Mouse (Mus musculus): ENCODE measurements at regions not wholly inside any gene's neighbourhood (a gene's known extent, or its start where the extent isn't known, plus 50 kb on each side); places are given as distances from the start of the nearest gene placed in this dataset.

GRCm38 (mm10) chr6:6414654-6415610 is 163.5 kb downstream of the Sem1 start:
- H3K4me3 ChIP-seq (ENCODE audit: low read depth, low read length) = no peak overlapping the region
- 80% methylated on average over 9 of the region's 9 CpGs for WGBS (ENCODE audit: insufficient replicate concordance)
- H3K4me2 ChIP-seq = no peak overlapping the region
- no peak for ATAC-seq (replicated peaks; ENCODE audit: insufficient number of reproducible peaks, low FRiP score, low TSS enrichment)
- no peak overlapping the region for H3K9ac ChIP-seq (ENCODE audit: low read depth, low read length)
- no peak overlapping the region for H3K27ac ChIP-seq (ENCODE audit: low read depth, low read length)
- no peaks in the 10 kb centered on the region for H3K27me3 ChIP-seq (ENCODE audit: control insufficient read depth, insufficient read depth, low read length)
- H3K4me1 ChIP-seq (ENCODE audit: control insufficient read depth, insufficient read depth, low read length) = no peaks in the 10 kb centered on the region
- H3K36me3 ChIP-seq (ENCODE audit: control insufficient read depth, insufficient read depth, low read length) = no peaks in the 10 kb centered on the region
- H3K9me3 ChIP-seq (replicated peaks; ENCODE audit: control insufficient read depth, low read length) = no peaks in the 10 kb centered on the region

GRCm38 (mm10) chr6:6397997-6398396 is 180.5 kb downstream of the Sem1 start:
- no peak overlapping the region for H3K4me2 ChIP-seq
- no peak overlapping the region for H3K9ac ChIP-seq (ENCODE audit: low read depth, low read length)
- H3K27me3 ChIP-seq (ENCODE audit: control insufficient read depth, insufficient read depth, low read length) = no peaks in the 10 kb centered on the region
- 76% methylated on average over 3 of the region's 3 CpGs for WGBS (ENCODE audit: insufficient replicate concordance)
- no peak overlapping the region for H3K27ac ChIP-seq (ENCODE audit: low read depth, low read length)
- no peak for ATAC-seq (replicated peaks; ENCODE audit: insufficient number of reproducible peaks, low FRiP score, low TSS enrichment)
- no peak overlapping the region for H3K4me3 ChIP-seq (ENCODE audit: low read depth, low read length)
- no peaks in the 10 kb centered on the region for H3K9me3 ChIP-seq (replicated peaks; ENCODE audit: control insufficient read depth, low read length)
- H3K36me3 ChIP-seq (ENCODE audit: control insufficient read depth, insufficient read depth, low read length) = no peaks in the 10 kb centered on the region
- no peaks in the 10 kb centered on the region for H3K4me1 ChIP-seq (ENCODE audit: control insufficient read depth, insufficient read depth, low read length)

DNA sequence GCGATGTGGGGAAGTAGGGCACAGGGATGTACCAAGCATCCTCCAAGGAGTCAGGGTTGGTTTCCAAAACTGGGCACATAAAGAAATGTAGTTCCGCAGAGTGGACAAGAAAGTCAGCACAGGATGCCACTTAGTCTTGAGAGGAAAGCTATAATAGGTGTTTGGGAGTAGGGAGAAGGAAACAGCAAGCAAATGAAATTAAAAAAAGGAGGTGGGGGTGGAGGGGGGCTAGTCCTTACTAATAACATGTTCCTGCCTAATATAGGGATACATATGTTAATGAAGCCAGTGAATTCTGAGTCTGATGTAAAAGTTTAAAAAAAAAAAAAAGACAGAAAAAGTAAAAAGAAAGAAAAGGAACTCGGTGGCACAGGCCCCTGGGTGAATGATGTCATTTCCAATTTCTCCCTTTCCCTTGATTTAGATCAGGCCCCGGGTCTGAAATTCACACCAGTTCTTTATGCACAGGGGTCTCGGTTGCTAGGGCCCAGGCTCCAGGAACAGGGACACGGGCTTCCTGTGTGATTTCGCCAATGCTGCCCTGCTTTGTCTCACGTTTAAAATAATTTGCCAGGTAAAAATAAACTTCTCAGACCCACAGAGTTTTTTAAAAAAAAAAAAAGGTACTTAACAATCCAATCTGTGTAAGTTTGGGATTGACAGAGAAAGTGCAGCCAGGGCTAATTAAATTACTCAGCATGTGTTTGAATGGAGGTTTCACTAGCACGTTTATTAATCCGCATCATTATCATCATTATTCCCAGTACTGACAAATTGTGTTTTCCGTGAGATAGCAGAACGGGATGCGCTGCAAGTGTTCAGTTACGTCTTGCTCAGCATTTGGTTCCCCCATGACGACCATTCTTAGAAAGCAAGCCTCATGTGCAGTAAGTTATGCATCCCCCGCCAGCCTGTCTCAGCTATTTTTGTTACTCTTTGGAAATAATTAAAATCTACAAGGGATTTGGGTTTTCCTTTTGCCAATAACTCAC is 172.8 kb upstream of the Slc25a13 start:
- H3K4me2 ChIP-seq = no peak overlapping the region
- no peak for ATAC-seq (replicated peaks; ENCODE audit: insufficient number of reproducible peaks, low FRiP score, low TSS enrichment)
- WGBS (ENCODE audit: insufficient replicate concordance) = 73% methylated on average over 16 of the region's 16 CpGs
- no peak overlapping the region for H3K27ac ChIP-seq (ENCODE audit: low read depth, low read length)
- no peak overlapping the region for H3K9ac ChIP-seq (ENCODE audit: low read depth, low read length)
- no peaks in the 10 kb centered on the region for H3K27me3 ChIP-seq (ENCODE audit: control insufficient read depth, insufficient read depth, low read length)
- no peaks in the 10 kb centered on the region for H3K4me1 ChIP-seq (ENCODE audit: control insufficient read depth, insufficient read depth, low read length)
- H3K4me3 ChIP-seq (ENCODE audit: low read depth, low read length) = no peak overlapping the region
- H3K36me3 ChIP-seq (ENCODE audit: control insufficient read depth, insufficient read depth, low read length) = no peaks in the 10 kb centered on the region
- H3K9me3 ChIP-seq (replicated peaks; ENCODE audit: control insufficient read depth, low read length) = no peaks in the 10 kb centered on the region

DNA sequence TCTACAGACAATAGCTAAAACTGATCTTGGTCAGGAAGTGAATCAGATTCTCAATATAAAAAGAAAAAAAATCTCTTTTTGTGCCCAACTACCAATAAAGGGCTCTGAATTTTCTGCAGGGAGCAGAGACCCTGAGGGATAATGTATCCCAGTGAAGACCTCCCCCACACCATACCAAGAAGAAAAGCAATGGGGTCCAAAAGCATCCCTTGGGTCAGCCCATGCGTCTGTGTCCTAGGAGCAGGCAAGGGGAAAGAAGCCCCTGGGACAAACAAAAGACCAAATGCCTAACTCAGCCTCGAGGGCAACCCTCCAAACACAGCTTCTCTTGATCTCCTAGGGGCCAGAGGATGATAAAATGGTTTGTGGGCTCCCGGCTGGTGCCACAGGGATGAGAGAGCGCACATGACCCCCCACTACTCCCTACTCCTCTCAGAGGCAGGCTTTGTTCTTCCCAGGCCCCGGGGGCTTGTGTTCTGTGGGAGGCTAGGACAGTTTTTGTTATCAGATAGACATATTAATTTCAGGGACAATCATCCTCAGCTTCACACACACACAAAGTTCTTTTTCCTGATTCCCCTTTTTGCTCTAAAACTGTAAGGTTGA is 172.0 kb upstream of the Slc25a13 start:
- Histone ChIP-seq H3K27me3 (ENCODE audit: control insufficient read depth, insufficient read depth, low read length) (no peaks in the 10 kb centered on the region), H3K36me3 (ENCODE audit: control insufficient read depth, insufficient read depth, low read length) (no peaks in the 10 kb centered on the region), H3K9me3 (replicated peaks; ENCODE audit: control insufficient read depth, low read length) (no peaks in the 10 kb centered on the region), H3K27ac (ENCODE audit: low read depth, low read length) (no peak overlapping the region), H3K4me3 (ENCODE audit: low read depth, low read length) (no peak overlapping the region), H3K4me2 (no peak overlapping the region), H3K9ac (ENCODE audit: low read depth, low read length) (no peak overlapping the region), H3K4me1 (ENCODE audit: control insufficient read depth, insufficient read depth, low read length) (no peaks in the 10 kb centered on the region)
- no peak for ATAC-seq (replicated peaks; ENCODE audit: insufficient number of reproducible peaks, low FRiP score, low TSS enrichment)
- WGBS (ENCODE audit: insufficient replicate concordance) = 45% methylated on average over 5 of the region's 5 CpGs

DNA sequence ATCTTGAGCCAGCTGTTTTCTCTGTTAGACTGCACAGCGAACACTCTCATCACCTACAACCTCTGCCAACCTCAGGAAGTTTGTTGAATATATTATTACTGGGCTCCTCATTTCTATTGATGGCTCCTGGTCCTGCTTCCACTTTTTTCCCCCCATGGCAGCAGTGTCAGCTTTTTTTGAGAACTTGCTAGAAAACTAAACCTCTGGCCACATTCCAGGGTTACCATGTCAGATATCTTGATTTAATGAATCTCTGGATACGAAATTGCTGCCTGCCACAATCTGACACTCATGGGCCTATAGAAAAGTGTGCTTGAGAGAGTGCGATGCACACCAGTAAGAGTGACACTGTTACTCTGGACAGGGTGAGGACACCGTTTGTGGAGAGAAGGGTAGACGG is 170.6 kb upstream of the Slc25a13 start:
- H3K4me2 ChIP-seq = no peak overlapping the region
- 74% methylated on average over 5 of the region's 5 CpGs for WGBS (ENCODE audit: insufficient replicate concordance)
- H3K4me3 ChIP-seq (ENCODE audit: low read depth, low read length) = no peak overlapping the region
- H3K27me3 ChIP-seq (ENCODE audit: control insufficient read depth, insufficient read depth, low read length) = no peaks in the 10 kb centered on the region
- no peak overlapping the region for H3K9ac ChIP-seq (ENCODE audit: low read depth, low read length)
- H3K27ac ChIP-seq (ENCODE audit: low read depth, low read length) = no peak overlapping the region
- no peaks in the 10 kb centered on the region for H3K4me1 ChIP-seq (ENCODE audit: control insufficient read depth, insufficient read depth, low read length)
- ATAC-seq (replicated peaks; ENCODE audit: insufficient number of reproducible peaks, low FRiP score, low TSS enrichment) = no peak
- H3K36me3 ChIP-seq (ENCODE audit: control insufficient read depth, insufficient read depth, low read length) = no peaks in the 10 kb centered on the region
- H3K9me3 ChIP-seq (replicated peaks; ENCODE audit: control insufficient read depth, low read length) = no peaks in the 10 kb centered on the region

DNA sequence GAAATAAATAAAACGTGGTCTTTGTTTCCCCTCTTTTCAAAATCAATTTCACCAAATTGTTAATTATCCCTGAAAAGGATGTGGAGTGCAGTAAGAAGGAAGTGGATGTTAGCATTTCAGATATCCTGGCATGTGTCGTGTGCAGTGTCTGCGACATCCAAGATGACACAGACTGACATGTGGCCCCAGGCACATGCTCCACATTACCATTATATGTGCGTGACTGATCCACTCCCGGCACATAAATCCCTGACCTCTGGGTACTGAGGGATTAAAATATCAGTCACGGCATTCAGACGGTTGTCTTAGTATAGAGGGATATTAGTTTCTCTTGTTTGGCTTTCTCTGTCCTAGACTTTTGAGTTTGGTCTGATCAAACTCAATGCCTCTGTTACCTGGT is 168.0 kb upstream of the Slc25a13 start:
- WGBS (ENCODE audit: insufficient replicate concordance) = 78% methylated on average over 7 of the region's 7 CpGs
- ATAC-seq (replicated peaks; ENCODE audit: insufficient number of reproducible peaks, low FRiP score, low TSS enrichment) = no peak

GRCm38 (mm10) chr6:6384441-6384840 is 167.5 kb upstream of the Slc25a13 start:
- H3K4me2 ChIP-seq = no peak overlapping the region
- no peak overlapping the region for H3K27ac ChIP-seq (ENCODE audit: low read depth, low read length)
- H3K4me3 ChIP-seq (ENCODE audit: low read depth, low read length) = no peak overlapping the region
- H3K4me1 ChIP-seq (ENCODE audit: control insufficient read depth, insufficient read depth, low read length) = no peaks in the 10 kb centered on the region
- 78% methylated on average over 6 of the region's 6 CpGs for WGBS (ENCODE audit: insufficient replicate concordance)
- H3K27me3 ChIP-seq (ENCODE audit: control insufficient read depth, insufficient read depth, low read length) = no peaks in the 10 kb centered on the region
- H3K9me3 ChIP-seq (replicated peaks; ENCODE audit: control insufficient read depth, low read length) = no peaks in the 10 kb centered on the region
- H3K9ac ChIP-seq (ENCODE audit: low read depth, low read length) = no peak overlapping the region
- ATAC-seq (replicated peaks; ENCODE audit: insufficient number of reproducible peaks, low FRiP score, low TSS enrichment) = no peak
- no peaks in the 10 kb centered on the region for H3K36me3 ChIP-seq (ENCODE audit: control insufficient read depth, insufficient read depth, low read length)

More for the DNA sequence above, 168.0 kb upstream of the Slc25a13 start:
- Histone ChIP-seq H3K27me3 (ENCODE audit: control insufficient read depth, insufficient read depth, low read length) (no peaks in the 10 kb centered on the region), H3K9me3 (replicated peaks; ENCODE audit: control insufficient read depth, low read length) (no peaks in the 10 kb centered on the region), H3K4me2 (no peak overlapping the region), H3K9ac (ENCODE audit: low read depth, low read length) (no peak overlapping the region), H3K4me3 (ENCODE audit: low read depth, low read length) (no peak overlapping the region), H3K4me1 (ENCODE audit: control insufficient read depth, insufficient read depth, low read length) (no peaks in the 10 kb centered on the region), H3K36me3 (ENCODE audit: control insufficient read depth, insufficient read depth, low read length) (no peaks in the 10 kb centered on the region), H3K27ac (ENCODE audit: low read depth, low read length) (no peak overlapping the region)

GRCm38 (mm10) chr6:6372421-6372820 is 155.4 kb upstream of the Slc25a13 start:
- H3K4me1 ChIP-seq (ENCODE audit: control insufficient read depth, insufficient read depth, low read length) = 0 out of 2 replicates have a peak, but pooled peaks cover 3% of the 10 kb centered on the region
- ATAC-seq (replicated peaks; ENCODE audit: insufficient number of reproducible peaks, low FRiP score, low TSS enrichment) = no peak
- no peak overlapping the region for H3K4me3 ChIP-seq (ENCODE audit: low read depth, low read length)
- no peaks in the 10 kb centered on the region for H3K36me3 ChIP-seq (ENCODE audit: control insufficient read depth, insufficient read depth, low read length)
- no peak overlapping the region for H3K4me2 ChIP-seq
- H3K9ac ChIP-seq (ENCODE audit: low read depth, low read length) = no peak overlapping the region
- H3K27ac ChIP-seq (ENCODE audit: low read depth, low read length) = no peak overlapping the region
- no peaks in the 10 kb centered on the region for H3K27me3 ChIP-seq (ENCODE audit: control insufficient read depth, insufficient read depth, low read length)
- WGBS (ENCODE audit: insufficient replicate concordance) = 78% methylated on average over 3 of the region's 3 CpGs
- H3K9me3 ChIP-seq (replicated peaks; ENCODE audit: control insufficient read depth, low read length) = no peaks in the 10 kb centered on the region
